Mouse (Mus musculus) heart, embryonic 14.5 days (tissue): Measurements from ENCODE around the gene Adamts9. TPM values are rescaled to one million over a fixed set of nuclear protein-coding genes. Genes with fewer than 3 reads are reported as not detected.

Experiments used
- ATAC-seq: fragments of 200-750 bp; cut with Nextera tagmentation; 2 replicates; pipeline ENCODE4 v1.8.0; 2017; ENCODE audit warnings: low read depth, moderate TSS enrichment; ENCODE audit not compliant: insufficient number of reproducible peaks, insufficient read depth, low FRiP score
- H3K27ac ChIP-seq, 2 experiments: fragments of 200-500 bp in 1 of 2; fragments of 300-500 bp in 1 of 2; sonication (generic) in 1 of 2; replicated peaks in 1 of 2; 2 replicates each; pipeline ENCODE4 v1.5.1; 2012 to 2014; ENCODE audit warnings: low read depth in 2 of 2, low read length in 2 of 2, control low read depth in 1 of 2, mild to moderate bottlenecking in 1 of 2, mixed read lengths in 1 of 2; ENCODE audit not compliant: control insufficient read depth in 1 of 2, insufficient read depth in 1 of 2
- H3K27me3 ChIP-seq: fragments of 300-500 bp; sonication (generic); 2 replicates; pipeline ENCODE4 v1.6.1; 2014; ENCODE audit warnings: mild to moderate bottlenecking, low read length, control low read depth; ENCODE audit not compliant: control insufficient read depth, insufficient read depth
- H3K36me3 ChIP-seq: fragments of 300-500 bp; sonication (generic); 2 replicates; pipeline ENCODE4 v1.6.1; 2014; ENCODE audit warnings: mild to moderate bottlenecking, control low read depth, low read length, mixed read lengths; ENCODE audit not compliant: control insufficient read depth, insufficient read depth
- H3K4me1 ChIP-seq, 2 experiments: fragments of 200-500 bp in 1 of 2; fragments of 300-500 bp in 1 of 2; sonication (generic) in 1 of 2; 2 replicates each; pipeline ENCODE4 v1.6.1; 2012 to 2014; ENCODE audit warnings: low read length in 2 of 2, control low read depth in 1 of 2, mixed read lengths in 1 of 2; ENCODE audit not compliant: control insufficient read depth in 2 of 2, insufficient read depth in 2 of 2
- H3K4me2 ChIP-seq: fragments of 300-500 bp; sonication (generic); 2 replicates; pipeline ENCODE4 v1.6.1; 2014; ENCODE audit warnings: mild to moderate bottlenecking, low read length
- H3K4me3 ChIP-seq, 2 experiments: fragments of 200-500 bp in 1 of 2; fragments of 300-500 bp in 1 of 2; sonication (generic) in 1 of 2; 2 replicates each; pipeline ENCODE4 v1.5.1; 2012 to 2014; ENCODE audit warnings: low read length in 2 of 2, mild to moderate bottlenecking in 2 of 2, control low read depth in 1 of 2, low read depth in 1 of 2, moderate library complexity in 1 of 2; ENCODE audit not compliant: control insufficient read depth in 1 of 2, insufficient read depth in 1 of 2
- H3K9ac ChIP-seq: fragments of 300-500 bp; sonication (generic); 2 replicates; pipeline ENCODE4 v1.6.1; 2014; ENCODE audit warnings: mild to moderate bottlenecking, low read length
- H3K9me3 ChIP-seq: fragments of 300-500 bp; sonication (generic); 2 replicates; pipeline ENCODE4 v1.6.1; 2016; ENCODE audit warnings: low read length, control low read depth; ENCODE audit not compliant: control insufficient read depth
- WGBS: fragments of 180-500 bp; shearing (Covaris S2); extraction: QIAGEN DNeasy Blood & Tissue Kit; methylation state at CpG from one replicate; pipeline ENCODE4 v1.1.7; 2014; 5-methylcytosine and 5-hydroxymethylcytosine counted together
- polyA plus RNA-seq: library from polyadenylated mRNA; unstranded; fragments of >200 nt; fragmentation: Nextera tagmentation; extraction: Ambion mirVana; gene quantifications from 2 replicates; pipeline ENCODE4 v1.2.1, GENCODE M21; 2014

Adamts9 gene
- 6.2 and 6.7 TPM in 2 replicates for polyA plus RNA-seq

GRCm38 (mm10) chr6:92943057-92943781 is at the start of gene Adamts9:
Adamts9 (minus strand) TSS chr6:92943492.
- no peaks in the 10 kb centered on the region for H3K27me3 ChIP-seq
- peaks cover 9 to 21% of the 10 kb centered on the region in 2 experiments for H3K4me1 ChIP-seq
- H3K27ac ChIP-seq = peak within 1 kb of the TSS; percentile 96 to 97
- under 1% methylated on average over 57 of the region's 68 CpGs for WGBS
- peak; percentile 84 for ATAC-seq
- H3K4me2 ChIP-seq = peak within 1 kb of the TSS; percentile 96
- H3K4me3 ChIP-seq = peak within 1 kb of the TSS; percentile 73 to 79
- H3K9ac ChIP-seq = peak within 1 kb of the TSS; percentile 89
- peaks cover 8% of the 10 kb centered on the region for H3K9me3 ChIP-seq
- H3K36me3 ChIP-seq = 0 out of 2 replicates have a peak, but pooled peaks cover 5% of the 10 kb centered on the region

- H3K27ac ChIP-seq = no peak overlapping the region
- no peak for ATAC-seq
- H3K4me1 ChIP-seq = peaks cover 16 to 30% of the 10 kb centered on the region in 2 experiments
- no peak overlapping the region for H3K9ac ChIP-seq
- no peak overlapping the region for H3K4me3 ChIP-seq
- no peaks in the 10 kb centered on the region for H3K36me3 ChIP-seq
- H3K27me3 ChIP-seq = no peaks in the 10 kb centered on the region
- no peak overlapping the region for H3K4me2 ChIP-seq
- 17% methylated on average over 1 of the region's 1 CpGs for WGBS
- no peaks in the 10 kb centered on the region for H3K9me3 ChIP-seq
These were observed 48.3 kb upstream of the Adamts9 start for GRCm38 (mm10) chr6:92991616-92992015.

- Histone ChIP-seq H3K36me3 (no peaks in the 10 kb centered on the region), H3K4me3 (no peak overlapping the region), H3K4me2 (peak overlapping the region; percentile 45; the same call in 1 of the 2 replicates), H3K4me1 (peaks cover 16 to 30% of the 10 kb centered on the region in 2 experiments), H3K9me3 (no peaks in the 10 kb centered on the region), H3K27ac (peak overlapping the region; percentile 36 to 76), H3K9ac (no peak overlapping the region), H3K27me3 (no peaks in the 10 kb centered on the region)
- no peak for ATAC-seq
- WGBS = 73% methylated on average over 10 of the region's 10 CpGs
These were observed 45.3 kb upstream of the Adamts9 start for GRCm38 (mm10) chr6:92988620-92988998.

GRCm38 (mm10) chr6:92987846-92988619 is 44.7 kb upstream of the Adamts9 start:
- no peak for ATAC-seq
- peaks cover 16 to 30% of the 10 kb centered on the region in 2 experiments for H3K4me1 ChIP-seq
- H3K36me3 ChIP-seq = no peaks in the 10 kb centered on the region
- no peaks in the 10 kb centered on the region for H3K27me3 ChIP-seq
- H3K9me3 ChIP-seq = no peaks in the 10 kb centered on the region
- WGBS = 37% methylated on average over 14 of the region's 14 CpGs
- no peak overlapping the region for H3K4me3 ChIP-seq
- peak overlapping the region; percentile 76 to 79 for H3K27ac ChIP-seq
- peak overlapping the region; percentile 45 for H3K4me2 ChIP-seq
- no peak overlapping the region for H3K9ac ChIP-seq

GRCm38 (mm10) chr6:92987366-92987765 is 44.1 kb upstream of the Adamts9 start:
- peaks cover 16 to 34% of the 10 kb centered on the region in 2 experiments for H3K4me1 ChIP-seq
- peak overlapping the region; percentile 76 to 79 for H3K27ac ChIP-seq
- H3K27me3 ChIP-seq = no peaks in the 10 kb centered on the region
- H3K4me2 ChIP-seq = peak overlapping the region; percentile 45
- H3K9me3 ChIP-seq = no peaks in the 10 kb centered on the region
- no peak overlapping the region for H3K4me3 ChIP-seq
- no peak for ATAC-seq
- no peak overlapping the region for H3K9ac ChIP-seq
- WGBS = 70% methylated on average over 9 of the region's 9 CpGs
- no peaks in the 10 kb centered on the region for H3K36me3 ChIP-seq

GRCm38 (mm10) chr6:92983421-92983820 is 40.1 kb upstream of the Adamts9 start:
- H3K27me3 ChIP-seq = no peaks in the 10 kb centered on the region
- H3K27ac ChIP-seq = peak overlapping the region in 1 of 2 experiments; percentile 14; a peak in 2 of 4 replicates
- no peak overlapping the region for H3K4me3 ChIP-seq
- no peaks in the 10 kb centered on the region for H3K36me3 ChIP-seq
- no peak for ATAC-seq
- no peak overlapping the region for H3K4me2 ChIP-seq
- 39% methylated on average over 7 of the region's 7 CpGs for WGBS
- peaks cover 10 to 28% of the 10 kb centered on the region in 2 experiments for H3K4me1 ChIP-seq
- H3K9me3 ChIP-seq = peaks cover 3% of the 10 kb centered on the region; the same call in 1 of the 2 replicates
- H3K9ac ChIP-seq = no peak overlapping the region

- Histone ChIP-seq H3K27me3 (no peaks in the 10 kb centered on the region), H3K9me3 (peaks cover 3% of the 10 kb centered on the region; the same call in 1 of the 2 replicates), H3K4me2 (no peak overlapping the region), H3K9ac (no peak overlapping the region), H3K27ac (peak overlapping the region; percentile 33 to 38; a peak in 3 of 4 replicates), H3K4me1 (peaks cover 0 to 13% of the 10 kb centered on the region in 2 experiments; a peak in 3 of 4 replicates), H3K36me3 (no peaks in the 10 kb centered on the region), H3K4me3 (no peak overlapping the region)
- 37% methylated on average over 7 of the region's 7 CpGs for WGBS
- peak; percentile 31; the same call in 1 of the 2 replicates for ATAC-seq
These were observed 38.3 kb upstream of the Adamts9 start for GRCm38 (mm10) chr6:92981451-92982186.
